Mouse (Mus musculus): ENCODE measurements around the gene Medag. TPM values are rescaled to one million over a fixed set of nuclear protein-coding genes. Genes with fewer than 3 reads are reported as not detected.
A peak's percentile ranks its signal among the peaks of the same experiment; 100 is the strongest.

Medag gene
- polyA plus RNA-seq, 1 experiment from 2014 or later: 0.13 TPM

- peak; percentile 95 for TF ChIP-seq CTCF (IDR thresholded peaks at IDR 0.05)
- DNase-seq (ENCODE audit: low read depth, low spot score): no peak
- no peaks in the 10 kb centered on the region for H3K27me3 ChIP-seq
- POLR2A ChIA-PET: interaction anchor here (0.5 to 0.7 kb wide), 3 partner anchors 64 to 550 kb away, joined by 3 read pairs; no protein-coding TSS in a partner anchor
- ATAC-seq: no peak
- CTCF ChIA-PET: interaction anchor here (0.8 to 1.6 kb wide), 8 partner anchors 9 to 101 kb away, joined by 3 to 10 read pairs (median 3); no protein-coding TSS in a partner anchor
- in situ Hi-C loops (cut with MboI; ENCODE audit: low pct_unique_long_range_greater_than_20kb): loop anchor here (5.0 kb wide), 1 partner anchor 68 kb away; no protein-coding TSS in a partner anchor
These were observed 42.7 kb downstream of the Medag start for GRCm38 (mm10) chr5:149454281-149454680.

- DNase-seq (ENCODE audit: low read depth, low spot score) (no peak), ATAC-seq (no peak)
- H3K27me3 ChIP-seq: no peaks in the 10 kb centered on the region
- in situ Hi-C loops (cut with MboI; ENCODE audit: low pct_unique_long_range_greater_than_20kb): no loop called here
- ChIA-PET CTCF (interaction anchor here (1.6 to 3.4 kb wide), 2 partner anchors 13 to 69 kb away, joined by 5 to 9 read pairs; no protein-coding TSS in a partner anchor), POLR2A (interaction anchor here (0.6 kb wide), 1 partner anchor 36 kb away, joined by 3 read pairs; no protein-coding TSS in a partner anchor)
- TF ChIP-seq CTCF (IDR thresholded peaks at IDR 0.05): no peak
These were observed 45.0 kb downstream of the Medag start for GRCm38 (mm10) chr5:149456544-149456943.

- POLR2A ChIA-PET: interaction anchor here (0.9 kb wide), 1 partner anchor 18 kb away, joined by 4 read pairs; no protein-coding TSS in a partner anchor
- CTCF ChIA-PET: no interaction called here
These were observed 50.5 kb downstream of the Medag start for GRCm38 (mm10) chr5:149462071-149462470.

GRCm38 (mm10) chr5:149465305-149465704 is 53.8 kb downstream of the Medag start:
- no peak for TF ChIP-seq CTCF (IDR thresholded peaks at IDR 0.05)
- ATAC-seq (no peak), DNase-seq (ENCODE audit: low read depth, low spot score) (no peak)
- H3K27me3 ChIP-seq: no peaks in the 10 kb centered on the region
- POLR2A ChIA-PET: no interaction called here
- CTCF ChIA-PET: no interaction called here
- in situ Hi-C loops (cut with MboI; ENCODE audit: low pct_unique_long_range_greater_than_20kb): no loop called here

More at GRCm38 (mm10) chr5:149462071-149462470, 50.5 kb downstream of the Medag start:
- peak; percentile 50 for ATAC-seq
- H3K27me3 ChIP-seq: no peaks in the 10 kb centered on the region
- TF ChIP-seq CTCF (IDR thresholded peaks at IDR 0.05): no peak
- DNase-seq (ENCODE audit: low read depth, low spot score): peak; percentile 68
- in situ Hi-C loops (cut with MboI; ENCODE audit: low pct_unique_long_range_greater_than_20kb): no loop called here

- CTCF ChIA-PET: interaction anchor here (0.9 kb wide), 1 partner anchor 8 kb away, joined by 3 read pairs; no protein-coding TSS in a partner anchor
- POLR2A ChIA-PET: interaction anchor here (0.5 kb wide), 1 partner anchor 56 kb away, joined by 3 read pairs; no protein-coding TSS in a partner anchor
These were observed 62.6 kb downstream of the Medag start for GRCm38 (mm10) chr5:149474142-149474541.

GRCm38 (mm10) chr5:149474701-149475468 is 63.3 kb downstream of the Medag start:
- in situ Hi-C loops (cut with MboI; ENCODE audit: low pct_unique_long_range_greater_than_20kb): no loop called here
- CTCF ChIA-PET: no interaction called here
- POLR2A ChIA-PET: no interaction called here
- H3K27me3 ChIP-seq: no peaks in the 10 kb centered on the region
- ATAC-seq (no peak), DNase-seq (ENCODE audit: low read depth, low spot score) (no peak)
- TF ChIP-seq CTCF (IDR thresholded peaks at IDR 0.05): no peak

More at GRCm38 (mm10) chr5:149474142-149474541, 62.6 kb downstream of the Medag start:
- DNase-seq (ENCODE audit: low read depth, low spot score) (no peak), ATAC-seq (no peak)
- TF ChIP-seq CTCF (IDR thresholded peaks at IDR 0.05): peak; percentile 23
- in situ Hi-C loops (cut with MboI; ENCODE audit: low pct_unique_long_range_greater_than_20kb): no loop called here
- no peaks in the 10 kb centered on the region for H3K27me3 ChIP-seq

Other genes starting within 250 kb of the Medag start
- 29.0 TPM for gene Uspl1, start 227.4 kb upstream of the Medag start, polyA plus RNA-seq (2021)
- 136 TPM for gene Hmgb1, start 227.3 kb upstream of the Medag start, polyA plus RNA-seq (2021)
- gene Alox5ap, start 147.0 kb upstream of the Medag start, polyA plus RNA-seq (2021): 0.64 TPM
- gene Tex26, start 27.9 kb downstream of the Medag start, polyA plus RNA-seq (2021): 0.74 TPM
- 0.03 TPM for gene Wdr95, start 116.9 kb downstream of the Medag start, polyA plus RNA-seq (2021)
- 200 TPM for gene Hsph1, start 224.6 kb downstream of the Medag start, polyA plus RNA-seq (2021)